Mouse (Mus musculus) common myeloid progenitor, adult 5-6 weeks (primary cell): Measurements from ENCODE around the gene Lsr. TPM values are rescaled to one million over a fixed set of nuclear protein-coding genes. Genes with fewer than 3 reads are reported as not detected.
"Not testable (repeated sequence)": the region's sequence is repeated elsewhere in the genome, so short reads cannot be mapped to it uniquely, and the experiment has no call there.

ENCODE experiments used
- ATAC-seq: replicated peaks from 2 replicates; pipeline ENCODE4 v1.8.0; 2016; ENCODE audit warnings: low read depth, mild to moderate bottlenecking, moderate TSS enrichment, inconsistent platforms; ENCODE audit not compliant: poor library complexity, severe bottlenecking
- total RNA-seq: library from RNA; stranded (forward); fragments of 200-1000, 187-1606 nt; gene quantifications from 2 replicates; pipeline ENCODE4 v1.2.3, GENCODE M21; 2017

Gene Lsr
- total RNA-seq, 1 experiment from 2014 or later = 1.1 TPM

- peak; percentile 75 for ATAC-seq
Observed at GRCm38 (mm10) chr7:30942365-30942764, 30.9 kb downstream of the Lsr start.

- not testable (repeated sequence) for ATAC-seq
Observed at GRCm38 (mm10) chr7:30940070-30940469, 33.2 kb downstream of the Lsr start.

- 0 out of 2 replicates have a peak, but pooled peaks have one; percentile 47 for ATAC-seq
Observed at GRCm38 (mm10) chr7:30935422-30936099, 37.7 kb downstream of the Lsr start.

- ATAC-seq = not testable (repeated sequence)
Observed at GRCm38 (mm10) chr7:30924581-30924980, 48.7 kb downstream of the Lsr start, which contains the start of gene Hamp2. Gene Hamp2 (minus strand): TSS chr7:30924681.

- no peak for ATAC-seq
Observed at GRCm38 (mm10) chr7:30924071-30924470, 49.2 kb downstream of the Lsr start.

- peak; percentile 51 for ATAC-seq
Observed at GRCm38 (mm10) chr7:30922490-30922889, 50.8 kb downstream of the Lsr start.

GRCm38 (mm10) chr7:30920217-30920616 is 53.0 kb downstream of the Lsr start:
- peak; percentile 74 for ATAC-seq

- peak; percentile 46 for ATAC-seq
Observed at GRCm38 (mm10) chr7:30917219-30917618, 56.0 kb downstream of the Lsr start.

- no peak for ATAC-seq
Observed at GRCm38 (mm10) chr7:30916713-30917112, 56.6 kb downstream of the Lsr start.

- no peak for ATAC-seq
Observed at GRCm38 (mm10) chr7:30914732-30915131, 58.5 kb downstream of the Lsr start, which contains the start of gene Mag. Gene Mag (minus strand): TSS chr7:30914873.

GRCm38 (mm10) chr7:30909773-30910172 is 63.5 kb downstream of the Lsr start:
- peak; percentile 36 for ATAC-seq

GRCm38 (mm10) chr7:30908992-30909431 is 64.3 kb downstream of the Lsr start:
- no peak for ATAC-seq

- peak; percentile 37; the same call in 1 of the 2 replicates for ATAC-seq
Observed at GRCm38 (mm10) chr7:30908277-30908991, 64.8 kb downstream of the Lsr start.

Other genes with a start within 250 kb of the Lsr start
- 51.1 and 61.8 TPM in 2 replicates for gene Tmem147, start 243.9 kb downstream of the Lsr start, total RNA-seq
- gene Gapdhs, start 229.8 kb downstream of the Lsr start, total RNA-seq = not detected in 2 replicates
- gene Sbsn, start 222.0 kb downstream of the Lsr start, total RNA-seq = 0.78 TPM in 1 of 2 replicates, not detected in the other
- gene Dmkn, start 209.7 kb downstream of the Lsr start, total RNA-seq = 4.2 TPM in 1 of 2 replicates, not detected in the other
- not detected in 2 replicates for gene Krtdap, start 185.6 kb downstream of the Lsr start, total RNA-seq
- 20.3 and 28.0 TPM in 2 replicates for gene Ffar2, start 149.7 kb downstream of the Lsr start, total RNA-seq
- gene Ffar3, start 117.3 kb downstream of the Lsr start, total RNA-seq = not detected in 2 replicates
- not detected in 2 replicates for gene Ffar1, start 111.9 kb downstream of the Lsr start, total RNA-seq
- gene Cd22, start 93.1 kb downstream of the Lsr start, total RNA-seq = 0.29 and 7.6 TPM in 2 replicates
- not detected in 2 replicates for gene Mag, start 58.6 kb downstream of the Lsr start, total RNA-seq
- not detected in 2 replicates for gene Hamp2, start 48.8 kb downstream of the Lsr start, total RNA-seq
- not detected in 2 replicates for gene Hamp, start 29.4 kb downstream of the Lsr start, total RNA-seq
- gene Usf2, start 16.7 kb downstream of the Lsr start, total RNA-seq = 130 and 138 TPM in 2 replicates
- not detected in 2 replicates for gene Fam187b, start 326 bp upstream of the Lsr start, total RNA-seq
- 216 and 242 TPM in 2 replicates for gene Fxyd5, start 69.0 kb upstream of the Lsr start, total RNA-seq
- not detected in 2 replicates for gene Fxyd7, start 78.0 kb upstream of the Lsr start, total RNA-seq
- gene Fxyd1, start 83.7 kb upstream of the Lsr start, total RNA-seq = 2.7 and 4.2 TPM in 2 replicates
- gene Lgi4, start 85.9 kb upstream of the Lsr start, total RNA-seq = not detected in 2 replicates
- gene Fxyd3, start 103.2 kb upstream of the Lsr start, total RNA-seq = not detected in 2 replicates
- gene Hpn, start 141.8 kb upstream of the Lsr start, total RNA-seq = 13.4 and 19.9 TPM in 2 replicates
- gene Scn1b, start 153.5 kb upstream of the Lsr start, total RNA-seq = 2.1 TPM in 1 of 2 replicates, not detected in the other
- gene Gramd1a, start 182.4 kb upstream of the Lsr start, total RNA-seq = 30.8 and 38.7 TPM in 2 replicates